Mouse (Mus musculus): ENCODE data around the gene Unc13d.

Unc13d gene

DNA sequence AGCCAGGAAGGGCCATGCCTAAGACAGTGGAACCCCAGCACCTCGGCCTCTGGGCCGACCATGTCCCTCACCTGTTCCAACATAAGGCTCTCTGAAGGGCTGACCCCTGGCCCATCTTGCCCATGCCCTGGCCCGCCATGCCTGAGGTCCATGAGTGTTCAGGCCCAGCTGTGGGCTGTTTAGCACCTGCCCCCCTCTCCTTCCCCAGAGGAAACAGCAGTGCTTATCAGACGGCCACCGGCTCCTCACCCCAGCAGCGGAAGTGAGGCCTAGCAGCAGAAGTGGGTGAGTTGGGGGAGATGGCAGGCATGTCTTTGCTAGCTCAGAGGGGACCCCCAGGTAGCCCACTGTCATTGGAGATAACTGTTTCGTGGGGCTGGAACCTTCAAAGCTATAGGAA lies 925 bp downstream of the Unc13d start:
- no peak for DNase-seq (ENCODE audit: low read depth, low spot score)

DNA sequence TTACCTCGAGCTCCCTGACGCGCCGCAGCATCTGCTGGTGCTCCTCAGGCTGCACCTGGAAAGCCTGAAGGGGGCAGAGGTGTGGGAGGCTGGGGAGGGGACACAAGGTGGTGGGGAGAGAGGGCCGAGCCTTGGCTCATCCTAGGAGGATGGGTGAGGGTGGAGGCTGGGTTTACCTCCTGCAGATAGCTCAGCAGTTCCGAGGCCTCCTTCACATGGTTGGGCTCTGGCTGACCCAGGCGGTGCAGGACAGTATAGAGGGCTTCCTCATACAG lies 1.6 kb downstream of the Unc13d start:
- no peak for DNase-seq (ENCODE audit: low read depth, low spot score)

DNA sequence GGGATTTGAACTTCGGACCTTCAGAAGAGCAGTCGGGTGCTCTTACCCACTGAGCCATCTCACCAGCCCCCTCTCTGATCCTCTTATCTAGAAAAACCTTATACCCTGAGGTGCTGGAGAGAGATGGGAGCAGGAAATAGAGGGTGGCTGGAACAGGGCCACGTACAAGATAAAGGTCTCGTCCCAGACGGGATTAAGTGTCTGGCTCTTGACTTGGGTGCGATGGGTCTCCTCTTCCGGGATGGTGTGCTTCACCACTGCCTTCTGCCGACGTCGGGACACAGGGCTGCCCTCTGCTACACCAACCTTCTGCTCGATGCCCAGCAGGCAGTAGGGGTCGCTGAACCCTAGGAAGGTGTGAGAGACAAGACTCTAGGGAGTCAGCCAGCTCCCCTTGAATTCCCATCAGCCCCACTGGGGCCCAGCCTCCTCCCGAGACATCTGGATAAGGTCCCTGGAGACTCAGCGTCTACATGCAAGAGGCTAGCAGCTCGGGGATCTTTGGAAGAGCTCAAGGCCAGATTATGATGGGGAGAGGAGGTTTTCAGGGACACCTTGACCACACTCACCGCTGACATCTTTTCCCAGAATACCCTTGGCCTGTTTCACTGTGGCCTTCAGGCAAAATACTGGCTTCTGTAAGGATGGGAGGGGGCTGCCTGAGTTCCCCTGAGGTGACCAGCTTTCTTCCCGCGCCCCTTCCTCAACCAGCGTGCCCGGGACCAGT lies 2.1 kb downstream of the Unc13d start:
- DNase-seq (ENCODE audit: low read depth, low spot score), result no peak

DNA sequence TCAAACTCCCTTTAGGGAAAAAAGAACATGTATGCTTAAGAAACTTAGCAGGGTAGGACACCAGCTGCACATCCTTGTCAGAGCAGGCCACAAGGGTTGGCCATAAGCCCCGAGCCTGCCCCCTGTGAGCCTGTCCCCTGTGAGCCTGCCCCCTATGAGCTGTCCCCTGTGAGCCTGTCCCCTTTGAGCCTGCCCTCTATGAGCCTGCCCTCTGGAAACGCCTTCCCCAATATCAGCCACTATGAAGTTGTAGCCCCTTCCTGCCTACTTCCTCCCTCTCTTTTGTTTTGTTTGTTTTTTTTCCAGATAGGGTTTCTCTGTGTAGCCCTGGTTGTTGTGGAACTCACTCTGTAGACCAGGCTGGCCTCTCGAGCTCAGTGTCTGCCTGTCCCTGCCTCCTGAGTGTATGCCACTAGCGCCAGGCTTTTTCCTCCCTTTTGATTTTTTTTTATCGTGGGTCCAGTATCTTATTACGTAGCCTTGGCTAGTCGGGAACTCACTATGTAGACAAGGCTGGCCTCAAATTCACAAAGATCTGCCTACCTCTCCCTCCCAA lies 3.2 kb downstream of the Unc13d start:
- no peak for DNase-seq (ENCODE audit: low read depth, low spot score)

DNA sequence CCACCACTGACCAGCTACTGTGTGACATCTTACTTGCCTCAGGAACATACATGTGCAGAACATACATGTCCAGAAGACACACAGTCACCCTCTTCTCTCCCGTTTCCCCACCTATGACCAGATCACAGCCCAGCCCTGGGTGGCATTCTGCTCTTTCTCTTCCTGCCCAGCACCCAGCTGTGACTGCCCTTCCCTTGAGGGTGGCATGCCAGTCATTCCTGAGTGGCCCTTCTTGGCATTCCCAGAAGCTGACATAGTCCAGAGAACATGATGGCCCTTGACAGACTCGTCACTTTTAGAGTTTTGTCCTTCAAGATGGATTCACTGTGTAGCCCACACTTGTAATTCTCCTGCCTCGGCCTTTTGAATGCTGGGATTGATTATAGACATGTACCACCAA lies 5.2 kb downstream of the Unc13d start:
- DNase-seq (ENCODE audit: low read depth, low spot score), result no peak

DNA sequence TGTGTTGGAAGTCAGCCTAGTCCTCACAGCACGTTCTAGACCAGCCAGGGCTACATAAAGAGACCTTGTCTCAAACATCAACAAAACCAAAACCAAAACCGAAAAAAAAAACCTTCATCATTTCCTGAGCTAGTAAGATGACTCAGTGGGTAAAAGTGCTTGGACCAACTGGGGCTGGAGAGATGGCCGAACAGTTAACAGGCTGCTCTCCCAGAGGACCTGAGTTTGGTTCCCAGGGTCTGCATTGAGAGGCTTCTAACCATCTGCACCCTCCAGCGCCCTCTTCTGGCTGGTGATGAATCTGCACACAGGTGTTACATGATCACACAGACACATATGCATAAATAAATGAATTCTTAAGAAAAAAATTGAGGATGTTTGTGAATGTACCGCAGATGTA lies 6.3 kb downstream of the Unc13d start:
- no peak for DNase-seq (ENCODE audit: low read depth, low spot score)

DNA sequence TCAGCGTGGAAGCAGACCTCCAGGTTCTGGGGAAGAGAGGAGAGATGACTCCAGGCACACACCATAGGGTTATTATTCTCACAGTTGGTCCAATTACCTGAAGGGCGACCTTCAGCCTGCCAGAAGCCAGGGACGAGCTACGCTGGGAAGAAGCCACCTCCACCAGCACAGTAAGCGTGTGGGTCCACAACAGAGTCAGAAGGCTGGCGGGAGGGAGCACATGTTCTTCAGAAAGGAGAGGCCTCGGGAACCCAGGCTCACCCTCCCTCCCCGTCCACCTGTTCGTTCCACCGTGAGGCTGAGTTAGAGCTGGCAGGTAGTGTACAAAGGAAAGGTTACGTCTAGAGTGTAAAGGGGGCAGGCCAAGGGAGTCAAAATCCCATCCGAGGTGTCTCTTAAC lies 12.4 kb downstream of the Unc13d start:
- DNase-seq (ENCODE audit: low read depth, low spot score), result no peak

DNA sequence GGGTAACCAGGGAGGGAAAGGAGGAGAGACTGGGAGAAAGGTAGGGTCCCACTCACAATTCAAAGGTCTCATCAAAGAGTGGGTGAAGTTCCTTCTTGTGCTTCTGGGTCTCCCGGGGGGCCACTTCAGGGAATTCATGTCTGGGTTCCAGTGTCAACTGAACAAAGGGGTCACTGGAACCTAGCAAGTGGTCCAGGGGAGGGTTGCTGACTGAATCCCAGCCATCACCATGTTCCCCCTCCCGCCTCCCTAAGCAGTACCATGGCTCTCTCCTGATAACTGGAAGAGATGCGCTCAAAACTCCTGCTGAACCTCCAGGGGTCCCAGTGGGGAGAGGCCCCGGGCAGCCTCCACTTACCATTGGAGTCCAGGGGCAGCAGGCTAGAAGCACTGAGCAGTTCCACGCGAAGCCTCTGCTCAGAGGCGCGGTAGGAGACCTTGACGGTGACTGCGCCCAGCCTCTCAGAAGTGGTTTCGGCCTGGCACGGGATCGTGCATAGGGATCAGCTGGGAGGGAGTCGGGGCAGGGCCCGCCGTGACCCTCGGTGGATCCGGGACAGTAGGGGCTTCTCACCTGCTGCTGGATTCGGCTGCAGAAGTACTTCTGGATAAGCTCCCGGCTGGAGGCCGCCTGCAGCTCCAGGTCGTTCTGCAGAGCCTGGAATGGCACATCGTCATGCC lies 13.4 kb downstream of the Unc13d start:
- no peak for DNase-seq (ENCODE audit: low read depth, low spot score)

DNA sequence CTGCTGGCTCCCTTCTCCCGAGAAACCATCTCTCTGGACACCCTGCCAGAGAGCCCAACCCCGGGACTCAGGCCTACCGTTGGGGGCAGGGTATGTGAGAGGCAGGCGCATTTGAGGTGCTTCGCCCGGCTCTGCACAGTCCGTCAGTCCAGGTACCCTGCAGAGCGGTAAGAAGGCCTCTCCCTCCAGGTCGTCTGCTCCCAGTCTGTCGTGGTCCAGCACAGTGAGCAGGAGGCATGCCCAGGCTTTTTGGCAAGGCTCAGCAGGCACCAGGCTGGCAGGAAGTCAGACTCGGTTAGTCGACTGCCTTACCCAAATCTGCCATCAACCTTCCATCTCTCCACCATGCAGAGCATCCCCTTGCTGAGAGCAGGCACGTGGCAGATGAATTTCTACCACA lies 14.2 kb downstream of the Unc13d start:
- no peak for DNase-seq (ENCODE audit: low read depth, low spot score)

DNA sequence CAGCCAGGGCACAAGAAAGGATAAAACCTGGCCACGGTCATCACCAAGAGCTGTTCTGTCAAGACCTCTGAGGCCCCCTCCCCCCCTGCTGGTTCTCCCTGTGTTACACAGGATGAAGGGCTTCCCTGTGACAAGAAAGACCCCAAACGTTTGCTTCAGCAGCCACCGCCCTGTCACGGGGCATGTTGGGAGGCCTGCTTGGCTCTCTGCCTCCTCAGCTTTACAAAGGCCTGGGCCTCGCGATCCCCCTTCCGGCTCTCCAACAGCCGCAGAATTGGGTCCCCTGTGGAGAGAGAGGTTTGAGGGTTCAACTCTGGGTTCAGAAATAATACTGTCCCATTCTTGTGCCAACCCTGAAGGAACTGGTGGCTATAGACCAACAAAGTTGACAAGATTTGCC lies 15.2 kb downstream of the Unc13d start:
- DNase-seq (ENCODE audit: low read depth, low spot score), result no peak

DNA sequence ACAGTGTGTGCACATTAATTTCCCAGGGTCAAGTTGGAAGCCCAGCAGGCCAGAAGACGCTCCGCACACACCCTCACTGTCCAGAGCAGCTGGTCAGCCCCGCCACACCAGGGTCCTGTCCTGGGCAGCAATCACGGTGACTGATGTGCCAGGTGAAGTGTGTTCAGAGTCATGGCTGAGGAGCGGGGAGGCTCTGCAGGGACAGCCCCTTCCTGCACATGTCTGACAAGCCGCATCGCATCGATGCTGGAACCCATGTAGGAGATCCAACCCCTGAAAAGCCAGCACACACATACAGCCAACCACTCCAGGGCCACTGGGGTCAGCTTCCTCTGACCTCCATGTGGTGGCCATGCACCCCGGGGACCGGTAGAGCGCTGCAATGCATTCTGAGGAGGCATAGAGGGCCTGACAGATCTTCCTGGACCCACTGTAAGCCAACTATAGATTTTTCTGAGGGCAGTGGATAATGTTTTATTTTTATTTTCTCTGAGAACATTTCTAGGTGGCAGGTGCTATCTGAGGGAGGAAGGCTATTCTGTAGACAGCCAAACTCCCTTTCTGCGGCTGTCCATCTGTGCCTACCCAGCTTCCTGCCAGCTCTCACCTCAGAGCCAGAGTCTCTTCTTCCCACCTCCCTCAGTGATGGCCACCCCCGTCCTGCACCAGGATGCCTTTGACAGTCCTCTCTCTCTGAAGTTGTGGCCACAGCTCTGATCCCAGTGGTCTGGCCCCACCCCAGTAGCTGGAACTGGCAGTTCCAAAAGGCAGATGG lies 15.9 kb downstream of the Unc13d start:
- DNase-seq (ENCODE audit: low read depth, low spot score), result no peak

DNA sequence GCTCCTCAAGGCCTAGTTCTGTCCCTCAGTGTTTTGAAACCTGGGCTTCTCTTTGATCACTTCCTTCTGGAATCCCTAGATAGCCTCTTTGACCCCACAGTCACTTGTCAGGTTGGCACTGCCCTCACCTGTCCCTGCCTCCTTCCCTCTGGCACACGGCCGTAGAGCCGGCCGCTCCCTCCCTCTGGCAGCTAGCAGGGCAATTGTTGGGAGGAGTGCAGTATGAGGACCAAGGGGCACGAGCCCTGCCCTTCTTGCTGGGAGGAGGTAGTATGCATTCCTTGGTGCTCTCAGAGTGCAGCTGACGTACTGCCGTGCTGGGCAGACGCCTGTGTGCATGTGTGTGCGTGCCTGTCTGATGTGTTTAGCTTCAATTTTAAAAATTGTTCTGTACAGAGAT lies 17.2 kb downstream of the Unc13d start:
- DNase-seq (ENCODE audit: low read depth, low spot score), result no peak

DNA sequence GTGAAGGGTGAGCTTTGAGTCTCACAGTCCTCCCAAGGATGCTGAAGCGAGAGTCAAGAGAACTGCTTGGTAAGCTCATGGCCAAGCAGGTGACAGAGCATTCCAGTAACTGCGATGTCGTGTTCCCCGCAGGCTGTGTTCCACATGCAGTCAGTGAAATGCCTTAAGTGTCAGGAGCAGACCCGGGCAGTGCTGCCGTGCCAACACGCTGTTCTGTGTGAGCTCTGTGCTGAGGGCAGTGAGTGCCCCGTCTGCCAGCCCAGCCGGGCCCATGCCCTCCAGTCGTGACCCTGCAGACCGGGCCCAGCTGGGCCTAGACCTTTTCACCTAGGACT lies 18.1 kb downstream of the Unc13d start:
- no peak for DNase-seq (ENCODE audit: low read depth, low spot score)

DNA sequence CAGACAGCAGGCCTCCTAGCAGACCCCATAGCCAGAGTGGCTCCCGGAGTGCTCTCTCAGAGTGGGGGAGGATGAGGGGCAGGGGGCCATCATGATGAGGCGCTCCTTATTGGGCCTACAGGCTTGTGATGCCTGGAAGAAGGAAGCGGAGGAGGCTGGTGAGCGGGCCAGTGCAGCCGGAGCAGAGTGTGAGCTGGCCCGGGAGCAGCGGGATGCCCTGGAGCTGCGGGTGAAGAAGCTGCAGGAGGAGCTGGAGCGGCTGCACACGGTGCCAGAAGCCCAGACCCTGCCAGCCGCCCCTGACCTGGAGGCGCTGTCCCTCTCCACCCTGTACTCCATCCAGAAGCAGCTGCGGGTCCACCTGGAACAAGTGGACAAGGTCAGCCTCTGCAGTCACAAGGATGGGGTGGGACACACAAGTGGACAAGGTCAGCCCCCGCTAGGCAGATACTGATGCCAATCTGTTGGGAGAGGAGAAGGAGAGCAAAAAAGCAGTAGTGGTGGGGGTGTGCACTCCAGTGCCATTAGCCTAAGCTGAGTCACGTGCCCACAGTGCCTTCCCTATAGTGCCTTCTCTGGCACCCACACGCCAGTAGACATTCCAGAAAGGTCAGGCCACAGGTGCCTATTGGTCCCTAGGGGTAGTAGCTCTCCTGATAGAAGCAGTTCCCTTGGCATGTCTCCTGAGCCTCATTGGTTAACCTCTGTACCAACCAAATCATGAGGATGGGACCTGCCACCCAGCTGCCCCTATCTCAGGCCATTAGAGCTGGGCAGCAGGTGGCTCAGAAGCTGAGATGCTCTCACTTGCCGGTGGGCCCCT lies 18.7 kb downstream of the Unc13d start:
- no peak for DNase-seq (ENCODE audit: low read depth, low spot score)

DNA sequence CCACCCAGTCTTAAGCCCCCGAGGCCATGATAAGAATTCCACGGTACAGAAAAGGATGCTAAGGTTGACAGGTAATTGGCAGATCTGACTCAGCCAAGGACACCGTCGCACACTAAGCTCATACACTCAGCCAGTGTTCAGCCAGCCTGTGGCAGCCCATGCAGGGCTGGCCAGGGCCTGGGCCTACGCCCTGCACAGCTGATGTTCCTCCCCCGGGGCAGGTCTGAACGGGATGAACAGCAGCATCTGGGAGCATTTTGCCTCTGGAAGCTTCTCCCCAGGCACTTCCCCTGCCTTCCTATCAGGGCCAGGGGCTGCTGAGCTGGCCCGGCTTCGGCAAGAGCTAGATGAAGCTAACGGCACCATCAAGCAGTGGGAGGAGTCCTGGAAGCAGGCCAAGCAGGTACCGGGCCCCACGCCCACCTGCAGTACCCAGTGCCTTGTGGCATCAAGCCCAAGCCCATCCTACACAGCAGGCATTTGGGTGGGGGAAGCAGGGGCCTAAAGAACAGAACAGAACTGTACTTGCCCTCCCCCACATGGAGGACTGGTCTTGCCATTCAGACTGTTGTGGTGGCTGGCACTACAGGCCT lies 19.6 kb downstream of the Unc13d start:
- no peak for DNase-seq (ENCODE audit: low read depth, low spot score)

DNA sequence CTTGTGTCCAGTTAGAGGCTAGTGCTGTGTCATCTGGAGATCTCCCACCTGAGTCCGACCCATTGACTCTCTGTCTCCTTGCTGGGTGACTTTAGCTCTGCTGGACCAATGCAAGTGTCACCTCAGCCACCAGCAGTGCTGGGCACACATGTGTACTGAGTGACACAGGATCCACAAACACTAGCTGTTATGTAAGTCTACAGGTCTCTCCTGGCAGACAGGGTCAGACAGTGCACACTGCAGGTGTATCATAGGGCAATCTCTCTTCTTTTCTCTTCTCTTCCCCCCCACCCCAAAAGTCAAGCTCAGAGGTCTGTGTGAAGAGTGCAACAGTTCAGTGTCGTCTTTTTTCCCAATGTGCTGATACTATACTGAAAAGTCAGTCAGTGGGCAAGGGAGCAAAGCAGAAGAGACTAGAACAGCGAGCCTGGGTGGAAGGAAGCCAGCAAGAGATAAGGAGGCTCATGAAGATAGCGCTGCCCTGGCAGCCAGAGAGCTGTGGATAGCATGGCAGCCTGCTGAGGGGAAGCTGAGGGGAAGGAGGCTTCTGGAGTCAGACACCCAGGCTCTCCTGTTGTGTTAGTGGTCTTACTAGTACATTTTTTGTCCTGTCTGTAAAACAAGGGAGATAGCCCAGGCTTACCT lies 20.4 kb downstream of the Unc13d start:
- no peak for DNase-seq (ENCODE audit: low read depth, low spot score)

DNA sequence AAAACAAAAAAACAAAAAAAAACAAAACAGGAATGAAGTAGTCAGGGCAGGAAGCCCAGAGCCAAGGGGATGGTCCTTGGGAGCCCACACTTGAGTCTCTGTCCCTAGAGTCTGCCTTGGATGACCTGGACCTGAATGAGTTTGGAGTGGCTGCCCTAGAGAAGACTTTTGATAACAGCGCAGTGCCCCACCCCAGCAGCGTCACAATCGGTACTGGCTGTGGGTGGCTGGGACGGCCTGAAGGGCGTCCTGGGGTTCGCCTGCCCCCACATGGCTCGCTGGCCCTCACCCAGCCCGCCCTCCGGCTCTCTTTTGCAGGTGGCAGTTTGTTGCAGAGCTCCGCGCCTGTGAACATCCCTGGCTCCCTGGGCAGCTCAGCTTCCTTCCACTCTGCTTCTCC lies 21.9 kb downstream of the Unc13d start:
- no peak for DNase-seq (ENCODE audit: low read depth, low spot score)

DNA sequence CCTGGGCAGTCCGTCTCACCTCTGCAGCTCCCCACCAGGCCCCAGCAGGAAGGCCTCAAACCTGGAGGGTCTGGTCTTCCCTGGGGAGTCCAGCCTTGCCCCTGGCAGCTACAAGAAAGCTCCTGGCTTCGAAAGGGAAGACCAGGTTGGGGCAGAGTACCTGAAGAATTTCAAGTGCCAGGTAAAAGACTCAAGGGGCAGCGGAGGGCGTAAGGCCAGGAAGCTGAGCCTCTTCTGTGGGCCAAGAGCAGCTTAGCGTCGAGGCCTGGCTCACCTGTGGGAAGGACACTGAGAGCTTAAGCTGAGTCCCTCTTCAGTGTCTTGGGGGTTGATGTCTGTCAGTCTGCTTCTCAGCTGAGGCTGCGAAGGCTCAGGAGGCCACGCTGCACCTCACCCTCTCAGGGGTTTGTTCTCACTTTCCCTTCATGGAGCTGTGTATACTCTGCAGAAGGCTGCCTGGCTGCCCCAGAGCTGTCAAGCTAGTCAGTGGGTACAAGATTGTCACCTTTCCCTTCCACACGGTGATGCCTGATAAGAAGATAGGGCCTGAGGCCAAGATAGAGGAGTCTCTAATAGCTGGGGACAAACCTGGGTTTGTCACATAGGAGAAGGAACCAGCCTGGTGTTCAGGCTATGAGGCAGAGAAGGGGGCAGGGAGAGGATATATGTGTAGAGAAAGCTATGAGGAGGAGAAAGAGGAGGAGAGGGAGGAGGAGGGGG lies 24.1 kb downstream of the Unc13d start:
- no peak for DNase-seq (ENCODE audit: low read depth, low spot score)

DNA sequence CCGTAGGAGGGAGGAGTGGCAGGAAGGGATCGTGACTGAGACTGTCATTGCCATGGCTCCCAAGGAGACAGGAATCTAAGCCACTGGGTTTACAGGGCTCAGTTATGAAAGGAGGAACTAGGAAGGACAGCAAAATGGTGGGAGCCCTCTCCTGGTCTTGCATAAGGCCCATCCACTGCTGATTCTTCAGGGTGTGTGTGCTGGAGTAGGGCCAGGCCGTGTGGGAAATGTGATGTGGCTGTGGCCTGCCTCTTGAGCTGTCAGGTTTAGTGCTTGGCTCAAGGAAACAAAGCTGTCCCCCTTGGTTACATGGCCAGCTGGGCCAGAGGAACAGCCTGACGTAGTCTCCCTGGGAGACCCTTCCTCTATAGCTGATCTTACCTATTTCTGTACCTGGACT lies 27.6 kb downstream of the Unc13d start:
- DNase-seq (ENCODE audit: low read depth, low spot score), result no peak

DNA sequence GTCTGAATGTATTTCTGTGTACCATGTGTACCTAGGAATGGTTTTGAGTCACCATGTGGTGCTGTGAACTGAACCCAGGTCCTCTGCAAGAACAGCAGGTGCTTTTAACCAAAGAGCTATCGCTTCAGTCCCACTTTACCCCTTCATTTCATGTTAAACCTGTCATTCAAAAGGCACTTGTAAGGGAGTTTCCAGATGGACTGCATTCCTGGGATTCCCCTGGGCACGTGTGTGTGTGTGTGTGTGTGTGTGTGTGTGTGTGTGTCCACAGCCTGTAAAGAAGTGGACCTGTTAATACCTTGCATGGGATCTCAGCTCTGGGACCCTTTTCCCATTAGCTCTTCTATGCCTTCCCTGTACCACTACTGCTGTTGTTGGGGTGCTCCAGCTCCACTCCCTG lies 28.2 kb downstream of the Unc13d start:
- DNase-seq (ENCODE audit: low read depth, low spot score), result no peak

DNA sequence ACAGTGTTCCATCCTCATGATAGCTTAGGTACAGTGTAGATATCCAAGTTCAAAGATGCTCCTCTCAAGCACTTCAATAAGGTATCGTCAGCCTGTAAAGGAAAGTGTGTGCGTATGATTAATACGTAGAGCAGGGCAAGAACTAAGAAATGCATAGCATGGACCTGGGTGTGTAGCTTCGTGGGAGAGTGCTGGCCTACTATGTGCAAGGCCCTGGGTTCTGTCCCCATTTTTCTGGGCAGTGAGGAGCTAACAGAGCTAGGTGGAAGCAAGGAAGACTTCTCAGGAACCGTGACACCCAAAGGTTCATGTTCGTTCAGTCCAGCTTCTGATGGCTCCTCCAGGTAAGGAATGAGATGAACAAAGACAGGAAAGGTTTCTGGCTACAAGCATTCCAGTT lies 32.6 kb downstream of the Unc13d start:
- no peak for DNase-seq (ENCODE audit: low read depth, low spot score)

Measured in brain, embryonic 18.5 days (tissue).